ENCODE assay signal across 9 mouse cellular contexts in genomic region chr11:109358549-109358948, GRCm38 (mm10). TPM values are rescaled to one million over a fixed set of nuclear protein-coding genes. Genes with fewer than 3 reads are reported as not detected.
DNase-seq lines count a peak whose midpoint lies in the region; ATAC-seq lines count a peak whose summit lies in the region.
"Had no signal": no experiment of that assay in that cellular context is flagged by ENCODE, and none has a peak within 500 bp of the region (broad histone marks: within the 10 kb centered on the region; RNA-seq: fewer than 3 reads in every experiment).

No protein-coding gene starts in this region.

- H3K4me3 ChIP-seq in heart, embryonic 10.5 days: no peak overlapping the region
- H3K4me3 ChIP-seq in hindbrain, embryonic 14.5 days (replicated peaks; ENCODE audit: low read length): no peak overlapping the region
- H3K4me3 ChIP-seq in stomach, embryonic 15.5 days (replicated peaks): no peak overlapping the region

- H3K4me2 ChIP-seq in hindbrain, embryonic 14.5 days (replicated peaks): no peak overlapping the region; the same call in 1 of the 2 replicates
- H3K4me2 ChIP-seq in stomach, embryonic 15.5 days: no peak overlapping the region

- peaks cover 41% of the 10 kb centered on the region for H3K4me1 ChIP-seq in heart, embryonic 10.5 days
- H3K4me1 ChIP-seq in hindbrain, embryonic 14.5 days (replicated peaks; ENCODE audit: control insufficient read depth, insufficient read depth, low read length): peaks cover 7% of the 10 kb centered on the region; the same call in 1 of the 2 replicates
- H3K4me1 ChIP-seq in stomach, embryonic 15.5 days: peaks cover 36% of the 10 kb centered on the region

- no peak overlapping the region for H3K9ac ChIP-seq in hindbrain, embryonic 14.5 days
- H3K9ac ChIP-seq in stomach, embryonic 15.5 days: no peak overlapping the region

- DNase-seq in heart, embryonic 10.5 days (ENCODE audit: low spot score): no peak
- no peak for DNase-seq in heart, postnatal 4 days
- DNase-seq in right cerebral cortex, adult 18-20 months: peak; percentile 32
- DNase-seq in right cerebral cortex, postnatal 4 days: no peak
- DNase-seq in hindbrain, embryonic 14.5 days (ENCODE audit: low spot score): no peak
- DNase-seq in adrenal gland, adult (ENCODE audit: inconsistent age in 2 of 2, low spot score in 1 of 2): no peak
- DNase-seq in spleen, postnatal 36 days (ENCODE audit: low spot score in 2 of 2): no peak

- peak; percentile 39; the same call in 1 of the 2 replicates for ATAC-seq in hindbrain, embryonic 14.5 days (ENCODE audit: low FRiP score)
- ATAC-seq in stomach, embryonic 15.5 days (ENCODE audit: insufficient read depth, low FRiP score, low read depth): no peak; the same call in 1 of the 2 replicates

- H3K27ac ChIP-seq in heart, embryonic 10.5 days: peak overlapping the region; percentile 53
- no peak overlapping the region for H3K27ac ChIP-seq in hindbrain, embryonic 14.5 days
- H3K27ac ChIP-seq in stomach, embryonic 15.5 days: peak overlapping the region; percentile 55

- no peaks in the 10 kb centered on the region for H3K36me3 ChIP-seq in heart, embryonic 10.5 days
- H3K36me3 ChIP-seq in hindbrain, embryonic 14.5 days (replicated peaks; ENCODE audit: control insufficient read depth, insufficient read depth): no peaks in the 10 kb centered on the region
- H3K36me3 ChIP-seq in stomach, embryonic 15.5 days: no peaks in the 10 kb centered on the region

- no peaks in the 10 kb centered on the region for H3K9me3 ChIP-seq in heart, embryonic 10.5 days
- no peaks in the 10 kb centered on the region for H3K9me3 ChIP-seq in hindbrain, embryonic 14.5 days (ENCODE audit: control insufficient read depth, low read length)
- no peaks in the 10 kb centered on the region for H3K9me3 ChIP-seq in stomach, embryonic 15.5 days
- H3K9me3 ChIP-seq: G1E had no signal

- no peaks in the 10 kb centered on the region; the same call in 1 of the 2 replicates for H3K27me3 ChIP-seq in heart, embryonic 10.5 days (ENCODE audit: insufficient read depth, poor library complexity, severe bottlenecking)
- H3K27me3 ChIP-seq in hindbrain, embryonic 14.5 days (ENCODE audit: control insufficient read depth, insufficient read depth, low read length): 0 out of 2 replicates have a peak, but pooled peaks cover 3% of the 10 kb centered on the region
- no peaks in the 10 kb centered on the region for H3K27me3 ChIP-seq in stomach, embryonic 15.5 days (replicated peaks)

- 28% methylated on average over 3 of the region's 3 CpGs for WGBS in heart, embryonic 10.5 days
- 20% methylated on average over 3 of the region's 3 CpGs for WGBS in hindbrain, embryonic 14.5 days
- WGBS in stomach, embryonic 15.5 days: 29% methylated on average over 3 of the region's 3 CpGs

RNA-seq across cellular contexts. Expression of gene Gna13, which starts 4.1 kb away (rescaled TPM):
- polyA plus RNA-seq in heart, embryonic 10.5 days (2016; fragmentation: Nextera tagmentation; extraction: Ambion mirVana): 20.5 and 23.4 TPM in 2 replicates
- 10 to 100 TPM; 42.7 to 49.0 TPM for total RNA-seq in heart, postnatal 4 days (2021)
- 21.8 and 24.4 TPM in 2 replicates for polyA plus RNA-seq in hindbrain, embryonic 14.5 days (2014; fragmentation: Nextera tagmentation; extraction: Ambion mirVana)
- polyA plus RNA-seq in stomach, embryonic 15.5 days (2015; fragmentation: Nextera tagmentation; extraction: Ambion mirVana): 26.6 and 29.0 TPM in 2 replicates

RNA-seq across cellular contexts. Expression of gene 9930022D16Rik, which starts 55.2 kb away (rescaled TPM):
- not detected in 2 replicates for polyA plus RNA-seq in heart, embryonic 10.5 days (2016; fragmentation: Nextera tagmentation; extraction: Ambion mirVana)
- not detected for total RNA-seq in heart, postnatal 4 days (2021)
- polyA plus RNA-seq in hindbrain, embryonic 14.5 days (2014; fragmentation: Nextera tagmentation; extraction: Ambion mirVana): not detected in 2 replicates
- not detected in 2 replicates for polyA plus RNA-seq in stomach, embryonic 15.5 days (2015; fragmentation: Nextera tagmentation; extraction: Ambion mirVana)
- polyA plus RNA-seq: G1E had no signal
